Mouse (Mus musculus) urinary bladder, postnatal 10 days (tissue): ENCODE results near the gene Slc16a14.

Source experiments
- DNase-seq: peaks from one replicate; pipeline ENCODE4 v3.0.0; 2022; ENCODE audit warnings: low spot score

Gene Slc16a14

DNA sequence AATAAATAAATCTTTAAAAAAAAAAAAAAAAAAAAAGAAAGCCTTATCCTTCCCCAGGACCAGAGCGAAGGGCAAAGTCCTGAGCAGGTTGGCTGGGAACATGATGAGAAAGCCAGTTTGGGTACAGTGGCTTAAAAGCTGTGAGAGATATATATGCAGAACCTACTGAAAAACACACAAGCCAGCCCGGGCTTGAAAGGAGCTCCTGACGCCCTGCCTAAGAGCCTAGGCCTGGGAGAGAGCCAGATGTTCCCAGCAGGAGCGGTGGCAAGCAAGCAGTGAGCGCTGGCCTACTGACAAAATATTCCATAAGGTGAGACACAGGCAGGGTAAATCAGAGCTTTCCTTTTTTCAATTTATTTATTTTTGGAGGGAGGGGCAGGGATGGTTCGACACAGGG lies 68.7 kb downstream of the Slc16a14 start:
- no peak for DNase-seq

- no peak for DNase-seq
Observed at GRCm38 (mm10) chr1:84864645-84865044, 70.3 kb downstream of the Slc16a14 start.

- DNase-seq = no peak
Observed at GRCm38 (mm10) chr1:84861255-84861630, 73.7 kb downstream of the Slc16a14 start.

GRCm38 (mm10) chr1:84860360-84861254 lies 74.3 kb downstream of the Slc16a14 start:
- no peak for DNase-seq

GRCm38 (mm10) chr1:84859597-84859996 lies 75.3 kb downstream of the Slc16a14 start:
- no peak for DNase-seq
